ENCODE assay signal across 1 mouse cellular context in genomic region chr15:98483907-98484886, GRCm38 (mm10).
A peak's percentile ranks its signal among the peaks of the same experiment; 100 is the strongest.
TF ChIP-seq lines count a peak whose summit lies in the region.

No protein-coding gene starts in this region.

TF ChIP-seq in MEL, 35 proteins besides CTCF, POLR2A, EP300 and RAD21 (continued from another document):
- TF ChIP-seq POLR2AphosphoS2 (IDR thresholded peaks at IDR 0.05; ENCODE audit: low read length) (no peak), JUND (IDR thresholded peaks at IDR 0.05; ENCODE audit: low read depth, low read length) (no peak), SIN3A (IDR thresholded peaks at IDR 0.05; ENCODE audit: low read length) (peak; percentile 43; the same call in 1 of the 2 replicates), TAL1 (IDR thresholded peaks at IDR 0.05; ENCODE audit: low read length) (no peak), MYC (IDR thresholded peaks at IDR 0.05; ENCODE audit: low read depth, low read length) (no peak), ZNF384 (IDR thresholded peaks at IDR 0.05; ENCODE audit: low read depth, low read length) (peak; percentile 52), ELF1 (IDR thresholded peaks at IDR 0.05; ENCODE audit: low read depth, low read length) (peak; percentile 87), RCOR1 (IDR thresholded peaks at IDR 0.05; ENCODE audit: low read depth, low read length) (no peak), BHLHE40 (IDR thresholded peaks at IDR 0.05; ENCODE audit: borderline replicate concordance, low read depth, low read length) (no peak), CHD2 (IDR thresholded peaks at IDR 0.05; ENCODE audit: low read length) (no peak; the same call in 1 of the 2 replicates), TBP (IDR thresholded peaks at IDR 0.05; ENCODE audit: low read depth, low read length) (peak; percentile 47; the same call in 1 of the 2 replicates), MAX (IDR thresholded peaks at IDR 0.05; ENCODE audit: low read length) (no peak), USF2 (IDR thresholded peaks at IDR 0.05; ENCODE audit: borderline replicate concordance in 1 of 2, insufficient read depth in 1 of 2, low read depth in 1 of 2, low read length in 2 of 2) (no peak), GABPA (IDR thresholded peaks at IDR 0.05; ENCODE audit: low read depth, low read length) (no peak), GATA1 (IDR thresholded peaks at IDR 0.05; ENCODE audit: low read depth, low read length) (no peak), MAZ (IDR thresholded peaks at IDR 0.05; ENCODE audit: low read depth, low read length) (no peak), SMC3 (IDR thresholded peaks at IDR 0.05; ENCODE audit: low read depth, low read length) (no peak), E2F4 (IDR thresholded peaks at IDR 0.05; ENCODE audit: borderline replicate concordance, low read depth, low read length) (no peak), ZC3H11A (IDR thresholded peaks at IDR 0.05; ENCODE audit: low read depth, low read length) (no peak; the same call in 1 of the 2 replicates), ETS1 (IDR thresholded peaks at IDR 0.05; ENCODE audit: low read depth, low read length) (peak; percentile 71), HCFC1 (IDR thresholded peaks at IDR 0.05; ENCODE audit: low read depth, low read length) (peak; percentile 66), USF1 (IDR thresholded peaks at IDR 0.05; ENCODE audit: low read depth, low read length) (no peak), TCF12 (IDR thresholded peaks at IDR 0.05; ENCODE audit: low read depth, low read length) (peak; percentile 40; the same call in 1 of the 2 replicates), MEF2A (IDR thresholded peaks at IDR 0.05; ENCODE audit: extremely low read depth, insufficient replicate concordance, low read depth, low read length, poor library complexity, severe bottlenecking) (no peak), ZMIZ1 (IDR thresholded peaks at IDR 0.05; ENCODE audit: low read depth, low read length) (no peak), POLR2AphosphoS5 (IDR thresholded peaks at IDR 0.05; ENCODE audit: borderline replicate concordance, low read depth, low read length) (no peak), MYB (IDR thresholded peaks at IDR 0.05; ENCODE audit: low read depth, low read length) (peak; percentile 34; the same call in 1 of the 2 replicates), KAT2A (conservative IDR thresholded peaks at IDR 0.05; ENCODE audit: low read depth, low read length) (no peak), MXI1 (IDR thresholded peaks at IDR 0.05; ENCODE audit: low read depth, low read length) (peak; percentile 8; the same call in 1 of the 2 replicates)
